Mouse (Mus musculus) kidney, postnatal 0 days (tissue): Measurements from ENCODE around the gene Zc3h12d. TPM values are rescaled to one million over a fixed set of nuclear protein-coding genes. Genes with fewer than 3 reads are reported as not detected.

Source experiments
- ATAC-seq: fragments of 200-750 bp; cut with Nextera tagmentation; replicated peaks from 2 replicates; pipeline ENCODE4 v1.8.0; 2017; ENCODE audit warnings: low read depth, moderate number of reproducible peaks, moderate TSS enrichment, moderate library complexity; ENCODE audit not compliant: low FRiP score
- DNase-seq: peaks from one replicate; pipeline ENCODE4 v3.0.0-alpha.2; 2016; ENCODE audit warnings: low spot score
- H3K27ac ChIP-seq: fragments of 300-500 bp; sonication (generic); 2 replicates; pipeline ENCODE4 v1.5.1; 2014; ENCODE audit warnings: mild to moderate bottlenecking
- H3K27me3 ChIP-seq: fragments of 300-500 bp; sonication (generic); 2 replicates; pipeline ENCODE4 v1.6.1; 2014; ENCODE audit warnings: low read length, mixed read lengths; ENCODE audit not compliant: insufficient read depth
- H3K36me3 ChIP-seq: fragments of 300-500 bp; sonication (generic); 2 replicates; pipeline ENCODE4 v1.6.1; 2014; ENCODE audit warnings: low read length, mixed read lengths; ENCODE audit not compliant: insufficient read depth
- H3K4me1 ChIP-seq: fragments of 300-500 bp; sonication (generic); replicated peaks from 2 replicates; pipeline ENCODE4 v1.6.1; 2014; ENCODE audit warnings: antibody characterized with exemption, low read length, mixed read lengths; ENCODE audit not compliant: insufficient read depth
- H3K4me2 ChIP-seq: fragments of 300-500 bp; sonication (generic); 2 replicates; pipeline ENCODE4 v1.6.1; 2014; ENCODE audit warnings: mild to moderate bottlenecking, low read length, moderate library complexity, mixed read lengths
- H3K4me3 ChIP-seq: fragments of 300-500 bp; sonication (generic); replicated peaks from 2 replicates; pipeline ENCODE4 v1.5.1; 2014; ENCODE audit warnings: low read depth, low read length
- H3K9ac ChIP-seq: fragments of 300-500 bp; sonication (generic); 2 replicates; pipeline ENCODE4 v1.6.1; 2014; ENCODE audit warnings: low read depth, low read length
- H3K9me3 ChIP-seq: fragments of 300-500 bp; sonication (generic); replicated peaks from 2 replicates; pipeline ENCODE4 v1.6.1; 2016; ENCODE audit warnings: low read length, inconsistent platforms, mixed read lengths
- CTCF ChIP-seq: IDR thresholded peaks from 2 replicates; pipeline ENCODE4 v1.5.1; 2016; ENCODE audit warnings: antibody characterized with exemption, low read depth, mild to moderate bottlenecking, moderate library complexity
- WGBS: fragments of 180-500 bp; shearing (Covaris S2); extraction: QIAGEN DNeasy Blood & Tissue Kit; methylation state at CpG from one replicate; pipeline ENCODE4 v1.1.7; 2014; 5-methylcytosine and 5-hydroxymethylcytosine counted together
- polyA plus RNA-seq: library from polyadenylated mRNA; unstranded; fragments of >200 nt; fragmentation: Nextera tagmentation; extraction: Ambion mirVana; gene quantifications from 2 replicates; pipeline ENCODE4 v1.2.1, GENCODE M21; 2015

The Zc3h12d gene
- polyA plus RNA-seq, 1 experiment from 2014 or later, result 0.29 TPM

DNA sequence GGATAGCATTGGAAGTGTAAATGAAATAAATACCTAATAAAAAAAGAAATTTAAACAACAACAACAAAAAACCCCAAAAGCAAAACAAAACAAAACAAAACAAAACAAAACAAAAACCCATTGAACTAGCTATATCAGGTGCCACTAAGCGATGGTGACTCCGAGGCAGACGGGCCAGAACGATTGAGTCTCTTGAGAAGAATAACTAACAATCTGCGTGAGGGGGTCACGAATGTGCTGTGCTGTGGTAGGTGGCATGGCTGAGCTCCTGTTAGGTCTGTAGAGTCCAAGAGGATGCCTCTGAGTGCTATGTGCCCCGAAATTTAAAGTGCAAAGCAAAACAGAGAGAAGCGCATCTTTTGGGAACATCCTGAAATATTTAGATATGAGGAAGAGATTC lies 5.2 kb downstream of the Zc3h12d start:
- DNase-seq (no peak), ATAC-seq (no peak)
- Histone ChIP-seq H3K4me3 (no peak overlapping the region), H3K27ac (no peak overlapping the region), H3K4me2 (no peak overlapping the region), H3K9me3 (no peaks in the 10 kb centered on the region), H3K36me3 (no peaks in the 10 kb centered on the region), H3K27me3 (no peaks in the 10 kb centered on the region), H3K4me1 (peaks cover under 1% of the 10 kb centered on the region; the same call in 1 of the 2 replicates), H3K9ac (no peak overlapping the region)
- TF ChIP-seq CTCF, result no peak
- 93% methylated on average over 8 of the region's 8 CpGs for WGBS

- no peaks in the 10 kb centered on the region for H3K27me3 ChIP-seq
- H3K9ac ChIP-seq, result no peak overlapping the region
- no peak for TF ChIP-seq CTCF
- no peak overlapping the region for H3K4me2 ChIP-seq
- H3K27ac ChIP-seq, result no peak overlapping the region
- no peak overlapping the region for H3K4me3 ChIP-seq
- DNase-seq (no peak), ATAC-seq (no peak)
- no peaks in the 10 kb centered on the region for H3K36me3 ChIP-seq
- 87% methylated on average over 8 of the region's 8 CpGs for WGBS
- H3K9me3 ChIP-seq, result no peaks in the 10 kb centered on the region
- no peaks in the 10 kb centered on the region for H3K4me1 ChIP-seq
Measured at GRCm38 (mm10) chr10:7838036-7838435, 5.8 kb downstream of the Zc3h12d start.

- no peaks in the 10 kb centered on the region for H3K27me3 ChIP-seq
- no peaks in the 10 kb centered on the region for H3K9me3 ChIP-seq
- DNase-seq (no peak), ATAC-seq (no peak)
- H3K36me3 ChIP-seq, result no peaks in the 10 kb centered on the region
- H3K4me1 ChIP-seq, result no peaks in the 10 kb centered on the region
- H3K4me2 ChIP-seq, result no peak overlapping the region
- TF ChIP-seq CTCF, result no peak
- 78% methylated on average over 5 of the region's 5 CpGs for WGBS
- H3K27ac ChIP-seq, result no peak overlapping the region
- H3K9ac ChIP-seq, result no peak overlapping the region
- no peak overlapping the region for H3K4me3 ChIP-seq
Measured at GRCm38 (mm10) chr10:7838874-7839421, 6.7 kb downstream of the Zc3h12d start.

GRCm38 (mm10) chr10:7839551-7840352 lies 7.5 kb downstream of the Zc3h12d start:
- Histone ChIP-seq H3K4me2 (no peak overlapping the region), H3K4me3 (no peak overlapping the region), H3K27ac (no peak overlapping the region), H3K9me3 (no peaks in the 10 kb centered on the region), H3K27me3 (no peaks in the 10 kb centered on the region), H3K9ac (no peak overlapping the region), H3K36me3 (no peaks in the 10 kb centered on the region), H3K4me1 (no peaks in the 10 kb centered on the region)
- no peak for TF ChIP-seq CTCF
- WGBS, result 79% methylated on average over 22 of the region's 22 CpGs
- ATAC-seq (no peak), DNase-seq (no peak)

- H3K9ac ChIP-seq, result no peak overlapping the region
- no peak for TF ChIP-seq CTCF
- H3K9me3 ChIP-seq, result no peaks in the 10 kb centered on the region
- H3K27me3 ChIP-seq, result no peaks in the 10 kb centered on the region
- no peak overlapping the region for H3K4me3 ChIP-seq
- no peak overlapping the region for H3K4me2 ChIP-seq
- no peaks in the 10 kb centered on the region for H3K4me1 ChIP-seq
- WGBS, result 80% methylated on average over 2 of the region's 2 CpGs
- no peak for ATAC-seq
- no peaks in the 10 kb centered on the region for H3K36me3 ChIP-seq
- H3K27ac ChIP-seq, result no peak overlapping the region
- DNase-seq, result no peak
Measured at GRCm38 (mm10) chr10:7840353-7840733, 8.1 kb downstream of the Zc3h12d start.

DNA sequence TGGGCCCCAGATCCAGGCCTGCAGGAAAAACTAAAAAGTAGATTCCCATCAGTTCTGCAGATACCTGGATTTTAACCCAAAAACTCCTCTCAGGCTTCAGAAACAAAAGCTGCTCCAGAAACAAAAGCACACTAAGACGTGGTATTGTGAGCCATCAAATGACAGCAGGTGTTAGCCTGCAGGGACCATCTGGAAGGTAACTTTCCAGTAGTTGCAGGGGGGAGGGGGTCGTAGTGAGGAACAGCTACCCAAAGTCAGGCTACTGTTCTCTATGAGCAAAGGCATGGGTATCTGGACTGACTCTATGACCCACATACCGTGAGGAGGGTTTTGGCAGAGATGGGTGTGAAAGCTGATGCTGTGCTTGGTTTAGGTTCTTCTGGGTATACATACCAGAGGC lies 8.5 kb downstream of the Zc3h12d start:
- no peak for TF ChIP-seq CTCF
- Histone ChIP-seq H3K9ac (no peak overlapping the region), H3K4me3 (no peak overlapping the region), H3K27ac (no peak overlapping the region), H3K4me1 (no peaks in the 10 kb centered on the region), H3K36me3 (no peaks in the 10 kb centered on the region), H3K4me2 (no peak overlapping the region), H3K9me3 (no peaks in the 10 kb centered on the region), H3K27me3 (no peaks in the 10 kb centered on the region)
- WGBS, result 68% methylated on average over 3 of the region's 3 CpGs
- DNase-seq, result no peak
- ATAC-seq, result no peak
